Mouse (Mus musculus) neutrophil, adult 65 days (primary cell): ENCODE measurements around the gene Mrps2. TPM values are rescaled to one million over a fixed set of nuclear protein-coding genes. Genes with fewer than 3 reads are reported as not detected.

Source experiments
- total RNA-seq: library from RNA; stranded (reverse); gene quantifications from 2 replicates; pipeline ENCODE4 v1.2.4, GENCODE M21; 2023

Gene Mrps2
- 10.8 and 11.1 TPM in 2 replicates for total RNA-seq

GRCm38 (mm10) chr2:28467860-28468485 lies at the start of gene Mrps2:
Gene Mrps2 (plus strand): TSS chr2:28468066.

GRCm38 (mm10) chr2:28446515-28447314 lies 21.2 kb upstream of the Mrps2 start, which contains the start of gene Ppp1r26:
Gene Ppp1r26 (plus strand): TSS chr2:28446800.

GRCm38 (mm10) chr2:28465836-28466518 lies 1.9 kb upstream of the Mrps2 start, which contains the start of gene 1700007K13Rik:
Gene 1700007K13Rik (minus strand): TSS chr2:28466332.

GRCm38 (mm10) chr2:28496671-28497070 lies 28.8 kb downstream of the Mrps2 start, which contains the start of gene Gbgt1:
Gene Gbgt1 (plus strand): TSS chr2:28496891.

GRCm38 (mm10) chr2:28505795-28506194 lies 37.9 kb downstream of the Mrps2 start, which contains the start of gene Gm10134:
Gene Gm10134 (plus strand): TSS chr2:28506095.

GRCm38 (mm10) chr2:28512798-28513401 lies 45.0 kb downstream of the Mrps2 start, which contains the start of gene Ralgds:
Gene Ralgds (plus strand): TSS chr2:28513125.

Other genes starting within 250 kb of the Mrps2 start
- gene Ppp1r26, start 21.3 kb upstream of the Mrps2 start, total RNA-seq = 0.41 TPM in 1 of 2 replicates, not detected in the other
- gene 1700007K13Rik, start 1.7 kb upstream of the Mrps2 start, total RNA-seq = not detected in 2 replicates
- gene Gbgt1, start 28.8 kb downstream of the Mrps2 start, total RNA-seq = 3.6 and 3.7 TPM in 2 replicates
- 1.5 TPM in 1 of 2 replicates, not detected in the other for gene Gm10134, start 38.0 kb downstream of the Mrps2 start, total RNA-seq
- 128 and 156 TPM in 2 replicates for gene Ralgds, start 45.1 kb downstream of the Mrps2 start, total RNA-seq
- not detected in 2 replicates for gene Cel, start 95.3 kb downstream of the Mrps2 start, total RNA-seq
- 16.2 and 18.6 TPM in 2 replicates for gene Gtf3c5, start 115.7 kb downstream of the Mrps2 start, total RNA-seq
- gene Gfi1b, start 153.9 kb downstream of the Mrps2 start, total RNA-seq = 5.5 and 6.3 TPM in 2 replicates
- gene Tsc1, start 173.2 kb downstream of the Mrps2 start, total RNA-seq = 32.7 and 44.4 TPM in 2 replicates
- gene Spaca9, start 231.7 kb downstream of the Mrps2 start, total RNA-seq = 11.9 and 16.3 TPM in 2 replicates
- gene Ak8, start 232.1 kb downstream of the Mrps2 start, total RNA-seq = 2.2 and 5.0 TPM in 2 replicates